Mouse (Mus musculus) heart, embryonic 13.5 days (tissue): Measurements from ENCODE around the gene Trp53bp1. TPM values are rescaled to one million over a fixed set of nuclear protein-coding genes. Genes with fewer than 3 reads are reported as not detected.

Experiments
- ATAC-seq: fragments of 200-750 bp; cut with Nextera tagmentation; 2 replicates; pipeline ENCODE4 v1.8.0; 2017; ENCODE audit warnings: moderate TSS enrichment; ENCODE audit not compliant: insufficient number of reproducible peaks, low FRiP score, low TSS enrichment; ENCODE audit errors: extremely low read depth
- H3K27ac ChIP-seq: fragments of 300-500 bp; sonication (generic); replicated peaks from 2 replicates; pipeline ENCODE4 v1.5.1; 2015; ENCODE audit warnings: moderate library complexity, mild to moderate bottlenecking, inconsistent platforms
- H3K27me3 ChIP-seq: fragments of 300-500 bp; sonication (generic); replicated peaks from 2 replicates; pipeline ENCODE4 v1.6.1; 2015; ENCODE audit warnings: mild to moderate bottlenecking, inconsistent platforms
- H3K36me3 ChIP-seq: fragments of 300-500 bp; sonication (generic); 2 replicates; pipeline ENCODE4 v1.6.1; 2015; ENCODE audit warnings: mild to moderate bottlenecking, inconsistent platforms
- H3K4me1 ChIP-seq: fragments of 300-500 bp; sonication (generic); 2 replicates; pipeline ENCODE4 v1.6.1; 2015; ENCODE audit warnings: inconsistent platforms
- H3K4me2 ChIP-seq: fragments of 300-500 bp; sonication (generic); 2 replicates; pipeline ENCODE4 v1.6.1; 2015; ENCODE audit warnings: inconsistent platforms, mild to moderate bottlenecking, moderate library complexity
- H3K4me3 ChIP-seq: fragments of 300-500 bp; sonication (generic); 2 replicates; pipeline ENCODE4 v1.5.1; 2015; ENCODE audit warnings: moderate library complexity, mild to moderate bottlenecking, inconsistent platforms
- H3K9ac ChIP-seq: fragments of 300-500 bp; sonication (generic); 2 replicates; pipeline ENCODE4 v1.6.1; 2015; ENCODE audit warnings: inconsistent platforms, mild to moderate bottlenecking, moderate library complexity
- H3K9me3 ChIP-seq: fragments of 300-500 bp; sonication (generic); 2 replicates; pipeline ENCODE4 v1.6.1; 2016; ENCODE audit warnings: inconsistent platforms
- WGBS: fragments of 180-500 bp; shearing (Covaris S2); methylation state at CpG from one replicate; pipeline ENCODE4 v1.1.7; 2015; ENCODE audit warnings: mixed read lengths; 5-methylcytosine and 5-hydroxymethylcytosine counted together
- polyA plus RNA-seq: library from polyadenylated mRNA; unstranded; fragments of >200 nt; fragmentation: Nextera tagmentation; extraction: Ambion mirVana; gene quantifications from 2 replicates; pipeline ENCODE4 v1.2.1, GENCODE M21; 2015

Trp53bp1 gene
- 44.5 and 44.6 TPM in 2 replicates for polyA plus RNA-seq

- ATAC-seq: peak; percentile 97
- H3K4me1 ChIP-seq: peaks cover 18% of the 10 kb centered on the region
- under 1% methylated on average over 37 of the region's 37 CpGs for WGBS
Observed at GRCm38 (mm10) chr2:121271236-121271927, at the start of gene Trp53bp1. Trp53bp1 (minus strand) TSS chr2:121271407.

DNA sequence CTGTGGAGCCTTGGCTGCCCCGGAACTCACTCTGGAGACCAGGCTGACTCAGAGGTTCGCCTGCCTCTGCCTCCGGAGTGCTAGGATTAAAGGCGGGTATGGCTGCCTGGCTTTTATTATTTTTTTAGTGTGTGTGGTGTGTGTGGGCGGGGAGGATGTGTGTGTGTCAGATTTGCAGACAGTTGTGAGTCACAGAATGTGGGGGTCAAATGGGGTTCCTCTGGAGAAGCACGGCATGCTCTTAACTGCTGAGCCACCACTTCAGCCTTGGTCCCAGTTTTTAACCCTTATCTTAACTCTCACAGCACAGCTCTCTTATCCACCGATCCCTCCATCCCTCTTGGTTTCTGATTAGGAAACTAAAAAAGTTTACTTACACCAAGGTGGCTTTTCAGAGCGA lies 45.1 kb upstream of the Trp53bp1 start:
- Histone ChIP-seq H3K4me3 (no peak overlapping the region), H3K27ac (no peak overlapping the region), H3K36me3 (peaks cover 30% of the 10 kb centered on the region), H3K9ac (no peak overlapping the region), H3K27me3 (no peaks in the 10 kb centered on the region), H3K4me1 (no peaks in the 10 kb centered on the region), H3K4me2 (no peak overlapping the region), H3K9me3 (no peaks in the 10 kb centered on the region)
- WGBS: 51% methylated on average over 8 of the region's 8 CpGs
- ATAC-seq: no peak

More at GRCm38 (mm10) chr2:121271236-121271927, at the start of gene Trp53bp1:
- Histone ChIP-seq H3K9me3 (no peaks in the 10 kb centered on the region), H3K4me3 (peak within 1 kb of the TSS; percentile 93), H3K27me3 (no peaks in the 10 kb centered on the region), H3K27ac (peak within 1 kb of the TSS; percentile 86), H3K36me3 (peaks cover 38% of the 10 kb centered on the region), H3K4me2 (peak within 1 kb of the TSS; percentile 71), H3K9ac (peak within 1 kb of the TSS; percentile 94)

- H3K9me3 ChIP-seq: no peaks in the 10 kb centered on the region
Observed at GRCm38 (mm10) chr2:121308997-121309416, 37.8 kb upstream of the Trp53bp1 start.

GRCm38 (mm10) chr2:121300036-121300435 lies 28.8 kb upstream of the Trp53bp1 start:
- no peak overlapping the region for H3K4me2 ChIP-seq
- no peak overlapping the region for H3K9ac ChIP-seq
- no peak overlapping the region for H3K27ac ChIP-seq
- H3K9me3 ChIP-seq: no peaks in the 10 kb centered on the region
- 72% methylated on average over 10 of the region's 10 CpGs for WGBS
- ATAC-seq: no peak
- H3K27me3 ChIP-seq: peaks cover 73% of the 10 kb centered on the region
- H3K4me1 ChIP-seq: peaks cover 33% of the 10 kb centered on the region
- no peak overlapping the region for H3K4me3 ChIP-seq
- peaks cover 61% of the 10 kb centered on the region for H3K36me3 ChIP-seq

More at GRCm38 (mm10) chr2:121308997-121309416, 37.8 kb upstream of the Trp53bp1 start:
- no peak for ATAC-seq
- Histone ChIP-seq H3K4me2 (peak overlapping the region; percentile 40), H3K36me3 (peaks cover 46% of the 10 kb centered on the region), H3K4me3 (no peak overlapping the region), H3K9ac (0 out of 2 replicates have a peak overlapping the region, but pooled peaks have one; percentile 35), H3K4me1 (peaks cover 12% of the 10 kb centered on the region), H3K27me3 (peaks cover 20% of the 10 kb centered on the region), H3K27ac (no peak overlapping the region; the same call in 1 of the 2 replicates)
- WGBS: 27% methylated on average over 5 of the region's 5 CpGs

- Histone ChIP-seq H3K36me3 (peaks cover 55% of the 10 kb centered on the region), H3K4me1 (peaks cover 39% of the 10 kb centered on the region), H3K4me3 (no peak overlapping the region), H3K4me2 (no peak overlapping the region), H3K27me3 (peaks cover 68% of the 10 kb centered on the region), H3K27ac (no peak overlapping the region), H3K9me3 (no peaks in the 10 kb centered on the region), H3K9ac (no peak overlapping the region)
- no peak for ATAC-seq
- 72% methylated on average over 17 of the region's 17 CpGs for WGBS
Observed at GRCm38 (mm10) chr2:121299471-121299870, 28.3 kb upstream of the Trp53bp1 start.

GRCm38 (mm10) chr2:121298131-121298530 lies 26.9 kb upstream of the Trp53bp1 start:
- 0 out of 2 replicates have a peak overlapping the region, but pooled peaks have one; percentile 3 for H3K4me3 ChIP-seq
- no peak overlapping the region for H3K27ac ChIP-seq
- H3K27me3 ChIP-seq: peaks cover 67% of the 10 kb centered on the region
- ATAC-seq: no peak
- peak overlapping the region; percentile 25 for H3K9ac ChIP-seq
- peaks cover 51% of the 10 kb centered on the region for H3K4me1 ChIP-seq
- H3K36me3 ChIP-seq: peaks cover 42% of the 10 kb centered on the region
- 16% methylated on average over 8 of the region's 8 CpGs for WGBS
- peak overlapping the region; percentile 78 for H3K4me2 ChIP-seq
- no peaks in the 10 kb centered on the region for H3K9me3 ChIP-seq

GRCm38 (mm10) chr2:121297701-121298100 lies 26.5 kb upstream of the Trp53bp1 start:
- Histone ChIP-seq H3K9me3 (no peaks in the 10 kb centered on the region), H3K9ac (peak overlapping the region; percentile 25; the same call in 1 of the 2 replicates), H3K4me2 (peak overlapping the region; percentile 78), H3K36me3 (peaks cover 38% of the 10 kb centered on the region), H3K27me3 (peaks cover 67% of the 10 kb centered on the region), H3K27ac (no peak overlapping the region), H3K4me1 (peaks cover 51% of the 10 kb centered on the region), H3K4me3 (0 out of 2 replicates have a peak overlapping the region, but pooled peaks have one; percentile 3)
- WGBS: 9% methylated on average over 9 of the region's 9 CpGs
- ATAC-seq: no peak

DNA sequence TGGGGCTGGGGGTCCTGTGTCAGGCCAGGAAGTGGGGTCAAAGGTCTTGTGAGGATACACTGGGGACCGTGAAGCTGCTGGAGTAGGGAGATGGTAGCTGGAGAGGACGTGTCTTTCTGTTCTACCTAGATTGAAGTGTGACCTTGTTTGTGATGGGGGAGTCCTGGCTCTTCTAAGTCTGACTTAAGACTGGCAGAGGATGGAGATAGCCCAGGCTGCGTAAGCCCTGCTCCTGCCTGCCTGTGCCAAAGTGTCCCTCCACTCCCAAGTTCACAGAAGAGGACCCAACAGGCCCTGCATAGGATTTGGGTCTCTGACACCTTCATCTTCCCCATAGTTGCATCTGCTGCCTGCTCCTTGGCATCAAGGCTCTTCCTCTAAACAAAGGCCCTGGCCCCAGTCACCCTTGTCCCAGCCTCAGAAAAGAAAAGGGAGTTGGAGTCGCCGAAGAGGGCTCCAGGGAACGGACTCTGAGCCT lies 25.6 kb upstream of the Trp53bp1 start:
- 0 out of 2 replicates have a peak overlapping the region, but pooled peaks have one; percentile 8 for H3K27ac ChIP-seq
- peak overlapping the region; percentile 64 for H3K4me3 ChIP-seq
- peaks cover 67% of the 10 kb centered on the region for H3K27me3 ChIP-seq
- WGBS: 18% methylated on average over 6 of the region's 6 CpGs
- peak overlapping the region; percentile 82 for H3K9ac ChIP-seq
- H3K9me3 ChIP-seq: no peaks in the 10 kb centered on the region
- peaks cover 51% of the 10 kb centered on the region for H3K4me1 ChIP-seq
- peaks cover 28% of the 10 kb centered on the region for H3K36me3 ChIP-seq
- H3K4me2 ChIP-seq: peak overlapping the region; percentile 78
- no peak for ATAC-seq

DNA sequence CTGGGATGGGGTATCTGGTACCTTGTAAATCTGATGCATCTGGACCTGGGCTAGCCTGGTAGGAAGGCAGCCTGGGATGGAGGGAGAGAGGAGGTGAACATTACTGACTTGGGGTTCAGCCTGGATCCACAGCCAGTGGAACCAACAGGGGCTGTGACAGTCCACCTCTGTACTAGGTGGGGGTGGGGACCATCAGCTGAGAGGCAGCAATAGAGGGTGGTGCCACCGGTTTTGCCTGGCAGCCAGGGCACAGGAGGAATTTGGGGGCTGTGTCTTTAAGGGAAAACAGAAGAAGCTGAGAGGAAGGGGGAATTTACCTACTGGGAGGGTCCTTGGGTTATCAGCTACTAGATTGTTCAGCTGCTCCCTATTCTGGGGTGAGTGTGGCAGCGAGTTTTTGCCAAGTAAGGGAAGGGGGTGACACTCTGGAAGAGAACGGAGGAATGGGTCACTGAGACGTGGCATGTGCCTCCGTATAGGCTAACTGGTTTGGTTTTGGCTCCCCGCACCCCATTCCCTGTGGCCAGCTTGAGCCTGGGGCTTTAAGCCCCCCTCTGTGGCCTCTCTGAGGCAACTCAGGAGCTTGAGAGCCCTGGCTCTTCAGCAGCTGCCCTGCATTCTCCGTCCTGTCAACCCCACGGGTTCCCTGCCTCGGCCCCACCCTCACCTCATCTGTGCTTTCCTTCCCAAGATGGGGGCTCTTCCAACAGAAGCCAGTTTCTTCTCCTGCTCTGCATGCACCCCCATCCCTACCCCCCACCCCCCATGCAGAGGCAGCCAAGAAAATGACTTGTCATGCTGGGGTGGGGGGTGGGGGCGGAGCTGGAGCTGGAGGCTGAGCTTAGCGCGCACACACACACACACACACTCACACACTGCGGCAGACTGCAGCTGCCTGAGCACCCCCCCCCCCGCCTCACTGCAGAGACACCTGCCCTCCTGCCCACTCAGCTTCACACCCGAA lies 24.7 kb upstream of the Trp53bp1 start:
- peaks cover 67% of the 10 kb centered on the region for H3K27me3 ChIP-seq

GRCm38 (mm10) chr2:121294753-121295607 lies 23.8 kb upstream of the Trp53bp1 start:
- H3K4me2 ChIP-seq: peak overlapping the region; percentile 78
- H3K27me3 ChIP-seq: peaks cover 67% of the 10 kb centered on the region
- H3K4me1 ChIP-seq: peaks cover 53% of the 10 kb centered on the region
- peak; percentile 55; the same call in 1 of the 2 replicates for ATAC-seq
- under 1% methylated on average over 18 of the region's 18 CpGs for WGBS
- peaks cover 10% of the 10 kb centered on the region for H3K36me3 ChIP-seq
- H3K27ac ChIP-seq: peak overlapping the region; percentile 91
- peak overlapping the region; percentile 82 for H3K9ac ChIP-seq
- H3K4me3 ChIP-seq: peak overlapping the region; percentile 64
- no peaks in the 10 kb centered on the region for H3K9me3 ChIP-seq

More for the DNA sequence above, 24.7 kb upstream of the Trp53bp1 start:
- WGBS: 5% methylated on average over 15 of the region's 15 CpGs
- no peaks in the 10 kb centered on the region for H3K9me3 ChIP-seq
- H3K36me3 ChIP-seq: peaks cover 19% of the 10 kb centered on the region
- H3K27ac ChIP-seq: peak overlapping the region; percentile 91
- peak overlapping the region; percentile 78 for H3K4me2 ChIP-seq
- peak; percentile 35; the same call in 1 of the 2 replicates for ATAC-seq
- peak overlapping the region; percentile 64 for H3K4me3 ChIP-seq
- H3K9ac ChIP-seq: peak overlapping the region; percentile 82
- peaks cover 51% of the 10 kb centered on the region for H3K4me1 ChIP-seq
